Mouse (Mus musculus) cerebellum, adult 8-10 months (tissue): ENCODE data around the gene Smad1.
"Not testable (repeated sequence)": the region's sequence is repeated elsewhere in the genome, so short reads cannot be mapped to it uniquely, and the experiment has no call there.

Experiments
- DNase-seq: peaks from one replicate; pipeline ENCODE4 v3.0.0; 2022

The Smad1 gene

DNA sequence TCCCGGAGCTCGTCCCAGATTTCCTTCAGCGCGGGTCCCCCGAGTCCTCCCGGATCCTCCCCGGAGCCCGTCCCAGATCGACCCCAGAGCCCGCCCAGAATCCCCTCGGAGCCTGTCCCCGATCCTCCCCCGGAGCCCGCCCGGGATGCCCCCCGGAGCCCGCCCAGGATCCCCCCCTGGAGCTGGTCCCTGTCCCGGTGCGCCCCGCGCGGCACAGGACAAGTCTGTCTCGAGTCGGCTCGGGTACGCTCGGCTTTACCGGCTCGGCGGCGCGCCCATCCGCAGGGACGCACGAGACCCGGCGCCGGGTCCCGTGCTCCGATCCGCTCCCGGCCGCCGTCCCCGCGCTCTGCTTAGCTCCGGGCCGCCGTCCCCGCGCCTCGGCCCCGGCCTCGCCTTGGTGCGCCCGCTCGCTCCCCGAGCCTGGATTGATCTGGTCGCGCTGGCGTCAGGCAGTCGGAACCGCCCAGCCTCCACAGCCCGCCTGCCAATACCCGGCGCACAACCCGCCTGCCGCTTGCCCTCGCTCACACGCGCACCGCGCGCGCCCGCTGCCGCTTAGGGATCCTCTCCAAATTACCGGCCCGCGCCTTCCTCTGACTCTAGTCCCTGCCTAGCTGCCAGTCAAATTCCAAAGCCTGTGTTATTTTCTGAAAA is at the start of gene Smad1:
TSS of gene Smad1 (minus strand) at position 525 of the 657 bp plus-strand sequence.
- DNase-seq: peak; percentile 95

GRCm38 (mm10) chr8:79447260-79447853 is 48.0 kb upstream of the Smad1 start:
- DNase-seq: no peak

DNA sequence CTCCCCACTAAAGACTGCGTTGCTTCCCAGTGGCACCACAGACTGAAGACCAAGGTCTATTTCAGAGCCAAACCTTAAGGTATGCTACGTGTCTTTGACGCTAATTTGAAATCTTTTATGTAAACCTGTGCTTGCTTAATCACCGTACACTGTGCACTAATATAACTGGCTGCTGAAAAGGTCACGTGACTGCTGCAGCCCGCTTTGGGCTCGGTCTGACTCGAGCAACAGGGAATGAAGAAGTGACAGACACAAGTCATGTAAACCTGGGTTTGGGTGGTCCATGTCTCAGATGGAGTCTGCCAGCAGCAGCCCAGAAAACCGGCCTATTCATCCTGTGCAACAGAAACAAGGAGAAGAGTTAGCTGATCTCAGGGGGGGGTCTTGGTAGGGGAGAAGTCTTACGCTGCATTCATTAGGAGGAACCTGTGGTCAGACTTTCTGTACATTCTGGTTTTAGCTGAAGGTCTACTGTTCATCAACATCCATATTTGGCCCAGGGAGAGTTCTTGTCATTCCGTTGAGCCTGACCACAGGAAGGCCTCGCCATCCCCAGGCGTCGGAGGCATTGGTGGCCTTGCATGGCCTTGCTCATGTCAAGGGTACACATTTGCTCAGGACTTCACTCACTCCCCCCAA is 44.3 kb upstream of the Smad1 start:
- DNase-seq: no peak

- no peak for DNase-seq
These were observed 34.7 kb upstream of the Smad1 start for GRCm38 (mm10) chr8:79433953-79434500.

DNA sequence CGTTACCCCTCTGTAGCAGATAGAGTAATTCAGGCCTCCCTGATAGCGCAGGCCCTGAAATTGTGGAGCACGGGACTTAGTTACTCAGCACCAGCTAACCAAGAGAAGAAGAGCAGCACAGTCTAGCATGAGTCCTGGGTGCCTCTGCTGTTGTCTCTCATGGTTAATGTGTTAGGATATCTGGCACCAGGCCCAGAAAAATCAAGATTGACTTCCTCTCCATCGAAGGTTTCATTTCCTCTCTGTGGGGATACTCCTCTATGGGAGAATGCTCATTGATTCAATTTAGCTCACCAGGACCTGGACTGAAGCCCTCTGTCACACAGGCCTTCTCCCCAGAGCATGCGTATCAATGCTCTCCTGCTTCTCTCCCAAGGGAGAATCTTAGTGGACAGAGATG is 15.6 kb upstream of the Smad1 start:
- DNase-seq: no peak

- no peak for DNase-seq
These were observed 11.2 kb upstream of the Smad1 start for GRCm38 (mm10) chr8:79410501-79410900.

DNA sequence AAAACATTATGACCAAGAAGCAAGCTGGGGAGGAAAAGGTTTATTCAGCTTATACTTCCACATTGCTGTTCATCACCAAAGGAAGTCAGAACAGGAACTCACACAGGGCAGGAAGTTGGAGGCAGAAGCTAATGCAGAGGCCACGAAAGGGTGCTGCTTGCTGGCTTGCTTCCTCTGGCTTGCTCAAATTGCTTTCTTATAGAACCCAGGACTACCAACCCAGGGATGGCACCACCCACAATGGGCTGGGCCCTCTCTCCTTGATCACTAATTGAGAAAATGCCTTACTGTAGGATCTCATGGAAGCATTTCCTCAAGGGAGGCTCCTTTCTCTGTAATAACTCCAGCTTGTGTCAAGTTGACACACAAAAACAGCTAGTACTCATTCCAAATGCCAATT is 8.0 kb upstream of the Smad1 start:
- DNase-seq: not testable (repeated sequence)

- no peak for DNase-seq
These were observed 5.7 kb upstream of the Smad1 start for GRCm38 (mm10) chr8:79404895-79405557.

GRCm38 (mm10) chr8:79400671-79401070 is 1.4 kb upstream of the Smad1 start:
- no peak for DNase-seq

DNA sequence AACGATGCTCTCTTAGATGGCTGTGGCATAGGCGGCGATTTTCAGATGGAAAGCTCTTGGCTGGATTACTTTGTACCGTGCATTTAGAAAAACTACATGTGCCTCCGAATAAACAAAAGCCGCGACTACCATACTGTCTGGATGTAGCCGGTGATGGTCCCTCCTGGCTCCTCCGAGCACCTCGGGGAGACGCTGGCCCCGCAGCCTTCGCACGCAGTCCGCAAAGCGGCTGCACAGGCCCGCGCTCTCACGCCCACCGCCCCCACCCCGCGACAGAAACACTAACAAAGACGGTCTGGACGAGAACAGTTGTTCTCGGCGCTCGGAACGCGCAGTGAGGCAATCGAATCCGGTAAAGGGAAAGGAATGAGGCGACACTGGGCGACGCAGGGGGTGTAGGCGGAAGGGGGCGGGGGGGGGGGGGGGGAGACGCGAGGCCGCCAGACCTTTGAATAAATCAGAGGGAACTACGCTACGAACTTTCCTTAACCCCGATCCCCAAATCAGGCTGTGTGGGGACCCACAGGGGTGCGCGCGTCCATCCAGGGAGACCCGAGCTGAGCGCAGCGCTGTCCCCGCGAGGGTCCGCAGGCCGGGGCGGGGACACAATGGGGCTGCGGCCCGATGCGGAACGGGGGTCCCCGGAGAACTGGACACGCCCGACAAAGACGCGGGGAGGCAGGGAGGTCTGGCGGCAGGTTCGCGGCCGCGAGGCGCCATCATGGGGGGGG is 902 bp downstream of the Smad1 start:
- peak; percentile 26 for DNase-seq

- peak; percentile 33 for DNase-seq
These were observed 1.5 kb downstream of the Smad1 start for GRCm38 (mm10) chr8:79397705-79398250.

- DNase-seq: no peak
These were observed 2.4 kb downstream of the Smad1 start for GRCm38 (mm10) chr8:79396911-79397310.

GRCm38 (mm10) chr8:79394009-79394408 is 5.3 kb downstream of the Smad1 start:
- no peak for DNase-seq

DNA sequence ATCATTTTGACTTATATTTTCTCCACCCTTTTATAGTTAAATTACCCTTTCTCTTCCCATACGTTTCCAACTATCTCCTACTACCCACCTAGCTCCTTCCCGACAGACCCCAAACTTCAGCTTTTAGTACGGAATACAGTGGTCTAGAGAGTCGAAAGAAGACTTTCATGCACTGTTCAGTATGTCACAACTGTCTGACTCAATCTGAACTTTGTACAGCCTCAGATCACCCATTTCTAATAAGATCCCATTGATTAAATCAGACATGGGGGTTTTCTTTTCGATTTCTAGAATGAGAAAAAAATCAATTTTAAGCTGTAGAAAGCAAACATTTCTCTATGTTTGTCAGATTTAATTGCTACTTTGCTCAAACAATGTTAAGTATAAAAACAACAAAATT is 6.1 kb downstream of the Smad1 start:
- no peak for DNase-seq

GRCm38 (mm10) chr8:79392649-79393048 is 6.7 kb downstream of the Smad1 start:
- no peak for DNase-seq

- no peak for DNase-seq
These were observed 7.9 kb downstream of the Smad1 start for GRCm38 (mm10) chr8:79391454-79391853.

DNA sequence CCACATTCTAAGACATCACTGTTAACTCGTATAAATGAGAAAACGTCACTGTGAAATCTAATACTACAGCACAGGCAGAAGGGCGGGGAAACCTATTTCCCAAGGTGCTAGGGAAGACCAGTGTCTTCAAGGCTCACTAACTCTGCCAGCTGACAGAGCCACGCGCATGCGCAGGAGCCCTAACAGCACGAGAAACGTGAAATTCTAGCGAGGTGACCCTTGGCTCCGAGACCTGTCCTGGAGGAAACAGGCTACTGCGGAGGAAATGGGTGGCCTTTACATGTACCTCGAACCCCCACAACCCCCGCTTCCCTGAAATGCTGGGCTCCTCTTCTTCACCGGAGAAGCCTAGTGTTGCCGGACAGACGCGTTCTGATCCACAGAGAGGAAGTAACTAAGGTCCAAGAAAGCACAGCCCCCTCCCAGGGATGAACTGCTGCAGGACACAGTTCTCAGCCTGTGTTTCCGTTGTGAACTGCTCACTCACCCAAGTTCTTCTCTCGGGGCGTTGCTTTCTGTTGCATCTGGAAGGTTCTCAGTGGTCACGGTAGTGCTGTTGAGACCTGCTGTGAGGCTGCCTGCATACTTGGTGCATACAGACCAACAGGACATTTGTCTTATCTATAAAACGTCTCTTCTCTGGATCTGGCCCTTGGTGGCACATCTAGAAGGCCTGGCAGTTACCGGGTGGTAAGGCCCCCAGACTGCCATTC is 10.1 kb downstream of the Smad1 start:
- DNase-seq: no peak

DNA sequence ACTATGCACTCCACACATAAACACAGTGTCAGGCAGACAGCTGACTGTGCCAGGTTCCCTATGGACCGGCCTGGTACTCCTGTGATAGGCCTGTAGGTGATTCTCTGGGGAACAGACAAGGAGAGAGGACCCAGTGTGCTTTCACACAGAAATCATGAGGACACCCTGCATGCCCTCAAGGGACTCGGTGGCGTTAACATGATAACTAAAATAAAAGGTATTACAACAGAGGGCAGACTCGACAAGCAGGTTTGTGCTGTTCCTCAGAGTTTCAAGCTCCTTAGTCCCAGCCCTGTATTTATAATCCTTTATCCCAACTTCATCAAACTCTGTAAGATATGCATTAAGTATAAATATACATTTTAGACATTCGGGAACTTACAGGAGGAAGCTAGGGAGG is 12.5 kb downstream of the Smad1 start:
- DNase-seq: no peak

DNA sequence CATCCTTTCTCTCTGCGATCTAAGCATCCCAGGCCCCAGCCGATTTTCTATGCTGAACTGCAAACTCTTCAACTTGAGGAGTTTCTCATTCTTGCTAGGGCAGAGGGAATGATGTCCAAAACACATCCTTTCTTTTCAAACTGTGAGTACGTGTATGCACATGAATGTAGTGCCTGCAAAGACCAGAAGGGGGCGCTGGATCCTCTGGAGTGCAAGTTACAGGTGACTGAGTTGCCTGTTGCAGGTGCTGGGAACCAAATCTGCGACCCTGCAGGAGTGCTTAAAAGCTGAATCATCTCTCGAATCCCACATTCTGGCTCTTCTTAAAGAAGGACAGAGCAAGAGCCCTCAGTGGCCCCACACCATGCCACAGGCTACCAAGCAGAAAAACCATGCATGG is 13.0 kb downstream of the Smad1 start:
- DNase-seq: no peak

GRCm38 (mm10) chr8:79384276-79385271 is 14.7 kb downstream of the Smad1 start:
- DNase-seq: no peak

DNA sequence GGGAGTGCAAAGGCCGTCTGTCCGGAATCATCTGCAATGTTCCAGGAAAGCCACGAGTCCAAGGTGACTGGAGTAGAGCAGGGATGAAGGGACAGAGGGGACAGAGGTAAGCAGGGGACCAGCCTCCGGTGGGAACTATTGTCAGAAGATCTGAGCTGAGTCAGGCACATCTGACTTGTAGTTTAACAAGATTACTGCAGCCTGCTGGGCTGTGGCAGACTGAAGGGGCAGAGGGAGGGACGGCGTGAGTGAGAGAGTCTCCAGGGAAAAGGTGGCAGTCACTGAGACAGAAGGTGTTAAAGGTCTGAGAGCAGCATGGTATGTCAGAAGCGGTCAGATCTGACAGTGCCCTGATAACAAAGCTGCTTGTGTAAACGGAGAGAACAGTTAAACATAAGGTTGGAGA is 16.5 kb downstream of the Smad1 start:
- DNase-seq: no peak
